Comparison of ENCODE assay signal across 10 mouse cellular contexts in the genomic region with DNA sequence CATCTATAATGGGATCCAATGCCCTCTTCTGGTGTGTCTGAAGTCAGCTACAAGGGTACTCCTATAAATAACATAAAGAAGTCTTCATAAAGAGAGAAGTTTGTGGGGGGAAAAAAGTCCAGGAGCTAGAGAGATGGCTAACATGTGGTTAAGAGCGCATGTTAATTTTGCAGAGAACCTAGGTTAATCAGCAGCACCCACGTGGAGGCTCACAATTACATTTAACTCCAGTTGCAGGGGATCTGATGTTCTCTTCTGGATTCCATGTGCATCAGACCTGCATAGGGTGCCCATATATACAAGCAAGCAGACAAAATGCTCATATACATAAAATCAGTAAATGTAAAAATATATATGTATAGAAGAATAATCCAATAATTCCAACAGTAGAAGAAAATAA. TPM values are rescaled to one million over a fixed set of nuclear protein-coding genes. Genes with fewer than 3 reads are reported as not detected.
A peak's percentile ranks its signal among the peaks of the same experiment; 100 is the strongest.
DNase-seq lines count a peak whose midpoint lies in the region; ATAC-seq and TF ChIP-seq lines count a peak whose summit lies in the region.
"Had no signal": no experiment of that assay in that cellular context is flagged by ENCODE, and none has a peak within 500 bp of the region (broad histone marks: within the 10 kb centered on the region; RNA-seq: fewer than 3 reads in every experiment).

No protein-coding gene starts in this region.

- WGBS in heart, embryonic 12.5 days: 58% methylated on average over 2 of the region's 2 CpGs
- 56% methylated on average over 2 of the region's 2 CpGs for WGBS in hindbrain, embryonic 13.5 days
- WGBS in midbrain, embryonic 12.5 days: 76% methylated on average over 2 of the region's 2 CpGs

- peak overlapping the region; percentile 86 for H3K4me2 ChIP-seq in heart, embryonic 12.5 days
- H3K4me2 ChIP-seq in hindbrain, embryonic 13.5 days: peak overlapping the region; percentile 71
- H3K4me2 ChIP-seq in midbrain, embryonic 12.5 days (replicated peaks): peak overlapping the region; percentile 83

- no peak overlapping the region for H3K27ac ChIP-seq in heart, embryonic 12.5 days (ENCODE audit: poor library complexity, severe bottlenecking)
- no peak overlapping the region for H3K27ac ChIP-seq in hindbrain, embryonic 13.5 days
- no peak overlapping the region for H3K27ac ChIP-seq in midbrain, embryonic 12.5 days (replicated peaks)
- H3K27ac ChIP-seq: macrophage had no signal

- H3K4me1 ChIP-seq in heart, embryonic 12.5 days (replicated peaks): peaks cover 32% of the 10 kb centered on the region
- peaks cover 55% of the 10 kb centered on the region for H3K4me1 ChIP-seq in G1E (ENCODE audit: insufficient read depth, low read depth, low read length)
- peaks cover 51% of the 10 kb centered on the region for H3K4me1 ChIP-seq in hindbrain, embryonic 13.5 days (replicated peaks)
- peaks cover 28% of the 10 kb centered on the region for H3K4me1 ChIP-seq in midbrain, embryonic 12.5 days

- H3K9me3 ChIP-seq in heart, embryonic 12.5 days (replicated peaks): no peaks in the 10 kb centered on the region
- H3K9me3 ChIP-seq in G1E (replicated peaks): no peaks in the 10 kb centered on the region
- H3K9me3 ChIP-seq in hindbrain, embryonic 13.5 days: no peaks in the 10 kb centered on the region
- no peaks in the 10 kb centered on the region for H3K9me3 ChIP-seq in midbrain, embryonic 12.5 days

- TF ChIP-seq CTCF in G1E (IDR thresholded peaks at IDR 0.05; ENCODE audit: low read depth, low read length): no peak

- 0 out of 2 replicates have a peak overlapping the region, but pooled peaks have one; percentile 40 for H3K9ac ChIP-seq in heart, embryonic 12.5 days
- H3K9ac ChIP-seq in hindbrain, embryonic 13.5 days: no peak overlapping the region
- no peak overlapping the region for H3K9ac ChIP-seq in midbrain, embryonic 12.5 days (replicated peaks)

- DNase-seq in heart, postnatal 10 days: no peak
- no peak for DNase-seq in G1E (ENCODE audit: low spot score)
- no peak for DNase-seq in gastrocnemius, postnatal 14 days
- DNase-seq in adrenal gland, postnatal 4 days (ENCODE audit: low spot score in 2 of 2): no peak
- no peak for DNase-seq in thymus, postnatal 14 days
- DNase-seq: heart, postnatal 36 days had no signal

- H3K4me3 ChIP-seq in heart, embryonic 12.5 days: peak overlapping the region; percentile 35
- peak overlapping the region; percentile 88; the same call in 1 of the 2 replicates for H3K4me3 ChIP-seq in G1E (ENCODE audit: low read depth, low read length)
- H3K4me3 ChIP-seq in hindbrain, embryonic 13.5 days: peak overlapping the region; percentile 93
- peak overlapping the region; percentile 93 for H3K4me3 ChIP-seq in midbrain, embryonic 12.5 days

- intact Hi-C loops in heart, postnatal 10 days (cut with DNase I): loop anchor here (5.0 kb wide), 2 partner anchors 39 to 259 kb away; no protein-coding TSS in a partner anchor
- intact Hi-C loops in gastrocnemius, postnatal 14 days (cut with DNase I; ENCODE audit: low total_unique reads): no loop called here

- peaks cover 21% of the 10 kb centered on the region for H3K36me3 ChIP-seq in heart, embryonic 12.5 days
- H3K36me3 ChIP-seq in G1E (replicated peaks): peaks cover 43% of the 10 kb centered on the region
- peaks cover 19% of the 10 kb centered on the region for H3K36me3 ChIP-seq in hindbrain, embryonic 13.5 days
- peaks cover 23% of the 10 kb centered on the region for H3K36me3 ChIP-seq in midbrain, embryonic 12.5 days

- ATAC-seq in heart, embryonic 12.5 days (ENCODE audit: insufficient number of reproducible peaks, low FRiP score): no peak
- ATAC-seq in G1E (ENCODE audit: extremely low read depth, insufficient number of reproducible peaks, low FRiP score, poor library complexity, severe bottlenecking): no peak
- ATAC-seq in hindbrain, embryonic 13.5 days (ENCODE audit: low FRiP score): no peak
- no peak for ATAC-seq in midbrain, embryonic 12.5 days (ENCODE audit: low FRiP score, low read depth)

- no peaks in the 10 kb centered on the region for H3K27me3 ChIP-seq in heart, embryonic 12.5 days (replicated peaks)
- H3K27me3 ChIP-seq in G1E (ENCODE audit: insufficient read depth, low read length): no peaks in the 10 kb centered on the region
- no peaks in the 10 kb centered on the region for H3K27me3 ChIP-seq in hindbrain, embryonic 13.5 days
- 0 out of 2 replicates have a peak, but pooled peaks cover 3% of the 10 kb centered on the region for H3K27me3 ChIP-seq in midbrain, embryonic 12.5 days

RNA-seq across cellular contexts. Expression of gene Wdr82, which starts 2.6 kb away (rescaled TPM):
- polyA plus RNA-seq in heart, embryonic 12.5 days (2016; fragmentation: Nextera tagmentation; extraction: Ambion mirVana): 23.6 and 23.7 TPM in 2 replicates
- 10 to 100 TPM; 72.2 to 81.4 TPM for total RNA-seq in heart, postnatal 10 days (2021)
- total RNA-seq in G1E (2014; fragmentation: Nextera tagmentation) (103 and 116 TPM in 2 replicates), G1E (2017) (92.0 and 95.4 TPM in 2 replicates)
- 15.1 and 20.0 TPM in 2 replicates for polyA plus RNA-seq in G1E (2012)
- polyA plus RNA-seq in hindbrain, embryonic 13.5 days (2015; fragmentation: Nextera tagmentation; extraction: Ambion mirVana): 32.6 and 33.7 TPM in 2 replicates
- 35.6 and 36.3 TPM in 2 replicates for polyA plus RNA-seq in midbrain, embryonic 12.5 days (2016; fragmentation: Nextera tagmentation; extraction: Ambion mirVana)
- total RNA-seq in gastrocnemius, postnatal 14 days (2021): 10 to 100 TPM; 23.4 to 27.4 TPM
- 100 to 1,000 TPM in 1 of 2 experiments, 10 to 100 TPM in 1; 98.9 to 105 TPM for total RNA-seq in adrenal gland, postnatal 4 days (2021)

RNA-seq across cellular contexts. Expression of gene Glyctk, which starts 15.4 kb away (rescaled TPM):
- 1.1 TPM in 2 replicates for polyA plus RNA-seq in heart, embryonic 12.5 days (2016; fragmentation: Nextera tagmentation; extraction: Ambion mirVana)
- 1 to 10 TPM; 1.7 to 1.8 TPM for total RNA-seq in heart, postnatal 10 days (2021)
- total RNA-seq in G1E (2014; fragmentation: Nextera tagmentation) (0.29 and 3.5 TPM in 2 replicates), G1E (2017) (1.2 TPM in 2 replicates)
- polyA plus RNA-seq in G1E (2012): 1.00 and 1.1 TPM in 2 replicates
- 5.4 and 5.7 TPM in 2 replicates for polyA plus RNA-seq in hindbrain, embryonic 13.5 days (2015; fragmentation: Nextera tagmentation; extraction: Ambion mirVana)
- 10.8 and 11.0 TPM in 2 replicates for polyA plus RNA-seq in midbrain, embryonic 12.5 days (2016; fragmentation: Nextera tagmentation; extraction: Ambion mirVana)
- total RNA-seq in gastrocnemius, postnatal 14 days (2021): 1 to 10 TPM; 1.3 to 1.6 TPM
- total RNA-seq in adrenal gland, postnatal 4 days (2021): 10 to 100 TPM in 1 of 2 experiments, 1 to 10 TPM in 1; 8.4 to 14.2 TPM

RNA-seq across cellular contexts. Expression of gene Ppm1m, which starts 26.2 kb away (rescaled TPM):
- 30.7 and 34.1 TPM in 2 replicates for polyA plus RNA-seq in heart, embryonic 12.5 days (2016; fragmentation: Nextera tagmentation; extraction: Ambion mirVana)
- 10 to 100 TPM; 15.4 to 19.5 TPM for total RNA-seq in heart, postnatal 10 days (2021)
- 6.7 and 9.4 TPM in 2 replicates for total RNA-seq in G1E (2014; fragmentation: Nextera tagmentation)
- total RNA-seq in G1E (2017): 14.4 and 19.1 TPM in 2 replicates
- polyA plus RNA-seq in G1E (2012): 18.5 and 20.9 TPM in 2 replicates
- polyA plus RNA-seq in hindbrain, embryonic 13.5 days (2015; fragmentation: Nextera tagmentation; extraction: Ambion mirVana): 16.6 and 19.0 TPM in 2 replicates
- polyA plus RNA-seq in midbrain, embryonic 12.5 days (2016; fragmentation: Nextera tagmentation; extraction: Ambion mirVana): 31.9 and 39.1 TPM in 2 replicates
- 1 to 10 TPM; 5.1 to 5.5 TPM for total RNA-seq in gastrocnemius, postnatal 14 days (2021)
- 10 to 100 TPM; 76.7 to 77.5 TPM for total RNA-seq in adrenal gland, postnatal 4 days (2021)

RNA-seq across cellular contexts. Expression of gene Twf2, which starts 29.5 kb away (rescaled TPM):
- polyA plus RNA-seq in heart, embryonic 12.5 days (2016; fragmentation: Nextera tagmentation; extraction: Ambion mirVana): 52.9 and 53.9 TPM in 2 replicates
- 100 to 1,000 TPM; 112 to 132 TPM for total RNA-seq in heart, postnatal 10 days (2021)
- total RNA-seq in G1E (2014; fragmentation: Nextera tagmentation) (13.7 and 17.5 TPM in 2 replicates), G1E (2017) (35.7 and 51.5 TPM in 2 replicates)
- 32.3 and 38.6 TPM in 2 replicates for polyA plus RNA-seq in G1E (2012)
- 53.5 and 53.9 TPM in 2 replicates for polyA plus RNA-seq in hindbrain, embryonic 13.5 days (2015; fragmentation: Nextera tagmentation; extraction: Ambion mirVana)
- 53.1 and 58.0 TPM in 2 replicates for polyA plus RNA-seq in midbrain, embryonic 12.5 days (2016; fragmentation: Nextera tagmentation; extraction: Ambion mirVana)
- total RNA-seq in gastrocnemius, postnatal 14 days (2021): 10 to 100 TPM; 68.8 to 69.3 TPM
- 10 to 100 TPM; 62.5 to 63.9 TPM for total RNA-seq in adrenal gland, postnatal 4 days (2021)

RNA-seq across cellular contexts. Expression of gene Tlr9, which starts 49.0 kb away (rescaled TPM):
- not detected in 2 replicates for polyA plus RNA-seq in heart, embryonic 12.5 days (2016; fragmentation: Nextera tagmentation; extraction: Ambion mirVana)
- under 1 TPM; 0.72 to 0.79 TPM for total RNA-seq in heart, postnatal 10 days (2021)
- total RNA-seq in G1E (2014; fragmentation: Nextera tagmentation) (not detected in 2 replicates), G1E (2017) (0.06 and 0.27 TPM in 2 replicates)
- not detected in 2 replicates for polyA plus RNA-seq in G1E (2012)
- polyA plus RNA-seq in hindbrain, embryonic 13.5 days (2015; fragmentation: Nextera tagmentation; extraction: Ambion mirVana): 0.04 and 0.05 TPM in 2 replicates
- not detected in 2 replicates for polyA plus RNA-seq in midbrain, embryonic 12.5 days (2016; fragmentation: Nextera tagmentation; extraction: Ambion mirVana)
- under 1 TPM; 0.42 to 0.43 TPM for total RNA-seq in gastrocnemius, postnatal 14 days (2021)
- total RNA-seq in adrenal gland, postnatal 4 days (2021): 1 to 10 TPM; 1.4 to 1.6 TPM

Comparison
In these comparisons a context has a peak if more than half of its experiments do, and no peak if none do; other contexts are left out.
1. H3K4me3 ChIP-seq: peak in every context shown above with its lines; median percentile 93 in hindbrain, embryonic 13.5 days; 93 in midbrain, embryonic 12.5 days; 88 in G1E; 35 in heart, embryonic 12.5 days.